Mouse (Mus musculus): Measurements from ENCODE around the gene Cep250. TPM values are rescaled to one million over a fixed set of nuclear protein-coding genes. Genes with fewer than 3 reads are reported as not detected.
A peak's percentile ranks its signal among the peaks of the same experiment; 100 is the strongest.
"Not testable (repeated sequence)": the region's sequence is repeated elsewhere in the genome, so short reads cannot be mapped to it uniquely, and the experiment has no call there.

Cep250 gene
- polyA plus RNA-seq (2012; rRNA removed): 5.8 and 6.4 TPM in 2 replicates

DNA sequence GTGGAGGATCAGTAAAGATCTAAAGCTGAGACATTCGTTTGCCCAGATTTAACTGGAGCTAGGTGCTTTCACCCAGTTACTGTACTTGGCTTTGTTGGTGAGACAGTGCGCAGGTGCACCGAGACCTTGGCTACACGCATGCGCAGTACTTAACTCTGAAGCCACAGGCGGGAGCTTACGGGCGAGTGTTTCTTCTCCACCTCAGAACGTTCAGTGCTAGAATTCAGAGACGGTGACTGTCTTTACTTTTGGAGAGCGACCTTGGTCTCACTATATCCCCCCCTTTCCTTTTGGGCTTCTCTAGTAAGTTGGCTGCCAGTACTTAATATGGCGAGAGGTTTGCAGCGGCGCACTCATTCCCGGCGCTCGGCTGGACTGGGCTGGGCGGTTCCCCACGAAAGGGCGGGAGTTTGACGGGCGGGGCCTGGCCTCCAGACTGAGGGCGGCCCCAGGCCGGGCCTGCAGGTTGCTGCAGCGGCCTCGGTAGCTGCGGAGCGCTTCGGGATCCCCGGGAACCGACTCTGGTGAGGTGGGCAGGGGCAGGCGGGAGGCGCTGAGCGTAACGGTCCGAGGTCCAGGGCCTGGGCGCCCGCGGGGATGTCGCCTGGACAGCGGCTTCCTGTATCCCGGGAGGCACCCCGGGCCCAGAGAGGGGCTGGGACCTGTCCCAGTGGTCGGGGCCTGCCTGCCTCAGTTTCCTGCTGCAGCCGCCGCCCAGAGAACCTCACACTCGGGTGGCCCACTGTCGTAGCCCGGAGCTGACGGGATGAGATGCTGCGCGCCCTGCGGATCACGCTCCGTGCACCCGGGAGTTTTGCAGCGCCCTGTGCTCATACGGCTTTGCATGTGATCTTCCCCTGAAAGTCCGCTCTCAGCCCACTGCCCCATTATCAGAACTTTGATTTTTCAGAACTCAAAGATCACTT is at the start of gene Cep250:
TSS of gene Cep250 (plus strand) at position 325 of the 926 bp plus-strand sequence.
- Histone ChIP-seq H3K4me1 (ENCODE audit: control insufficient read depth, insufficient read depth, low read length) (no peaks in the 10 kb centered on the region; the same call in 1 of the 2 replicates), H3K27me3 (ENCODE audit: control insufficient read depth, insufficient read depth, low read length) (no peaks in the 10 kb centered on the region), H3K4me3 (ENCODE audit: control insufficient read depth, low read depth, low read length) (peak within 1 kb of the TSS; percentile 92), H3K27ac (ENCODE audit: control insufficient read depth, insufficient read depth, low read depth, low read length) (peak within 1 kb of the TSS; percentile 98), H3K36me3 (ENCODE audit: control insufficient read depth, insufficient read depth, low read length) (no peaks in the 10 kb centered on the region)
- TF ChIP-seq POLR2A (IDR thresholded peaks at IDR 0.05; ENCODE audit: control insufficient read depth, low read depth, low read length) (peak; percentile 47), CTCF (IDR thresholded peaks at IDR 0.05; ENCODE audit: control insufficient read depth, insufficient read depth, insufficient replicate concordance, low read depth, low read length) (no peak)

- TF ChIP-seq POLR2A (IDR thresholded peaks at IDR 0.05; ENCODE audit: control insufficient read depth, low read depth, low read length): no peak
- TF ChIP-seq CTCF (IDR thresholded peaks at IDR 0.05; ENCODE audit: control insufficient read depth, insufficient read depth, insufficient replicate concordance, low read depth, low read length): no peak
- Histone ChIP-seq H3K4me1 (ENCODE audit: control insufficient read depth, insufficient read depth, low read length) (no peaks in the 10 kb centered on the region), H3K36me3 (ENCODE audit: control insufficient read depth, insufficient read depth, low read length) (no peaks in the 10 kb centered on the region), H3K27me3 (ENCODE audit: control insufficient read depth, insufficient read depth, low read length) (no peaks in the 10 kb centered on the region), H3K27ac (ENCODE audit: control insufficient read depth, insufficient read depth, low read depth, low read length) (no peak overlapping the region), H3K4me3 (ENCODE audit: control insufficient read depth, low read depth, low read length) (no peak overlapping the region)
These were observed 41.6 kb upstream of the Cep250 start for GRCm38 (mm10) chr2:155914684-155915083.

GRCm38 (mm10) chr2:155923143-155923542 is 33.1 kb upstream of the Cep250 start:
- Histone ChIP-seq H3K4me3 (ENCODE audit: control insufficient read depth, low read depth, low read length) (no peak overlapping the region), H3K27me3 (ENCODE audit: control insufficient read depth, insufficient read depth, low read length) (no peaks in the 10 kb centered on the region), H3K4me1 (ENCODE audit: control insufficient read depth, insufficient read depth, low read length) (no peaks in the 10 kb centered on the region), H3K36me3 (ENCODE audit: control insufficient read depth, insufficient read depth, low read length) (no peaks in the 10 kb centered on the region), H3K27ac (ENCODE audit: control insufficient read depth, insufficient read depth, low read depth, low read length) (no peak overlapping the region)
- TF ChIP-seq CTCF (IDR thresholded peaks at IDR 0.05; ENCODE audit: control insufficient read depth, insufficient read depth, insufficient replicate concordance, low read depth, low read length): no peak
- TF ChIP-seq POLR2A (IDR thresholded peaks at IDR 0.05; ENCODE audit: control insufficient read depth, low read depth, low read length): no peak

DNA sequence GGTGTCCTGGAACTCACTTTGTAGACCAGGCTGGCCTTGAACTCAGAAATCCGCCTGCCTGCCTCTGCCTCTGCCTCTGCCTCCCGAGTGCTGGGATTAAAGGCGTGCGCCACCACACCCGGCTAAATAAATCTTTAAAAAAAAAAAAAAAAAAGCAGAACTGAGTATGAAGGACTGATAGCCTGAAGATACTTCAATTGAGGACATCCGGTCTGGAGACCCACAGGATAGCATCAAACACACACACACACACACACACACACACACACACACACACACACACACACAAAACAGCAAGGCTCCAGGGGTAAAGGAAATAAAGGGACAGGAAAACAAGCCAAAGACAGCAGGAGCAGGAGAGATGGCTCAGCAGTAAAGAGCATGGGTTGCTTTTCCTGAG is 31.0 kb upstream of the Cep250 start:
- not testable (repeated sequence) for H3K36me3 ChIP-seq (ENCODE audit: control insufficient read depth, insufficient read depth, low read length); H3K27me3 ChIP-seq (ENCODE audit: control insufficient read depth, insufficient read depth, low read length); H3K27ac ChIP-seq (ENCODE audit: control insufficient read depth, insufficient read depth, low read depth, low read length); H3K4me3 ChIP-seq (ENCODE audit: control insufficient read depth, low read depth, low read length); H3K4me1 ChIP-seq (ENCODE audit: control insufficient read depth, insufficient read depth, low read length)

DNA sequence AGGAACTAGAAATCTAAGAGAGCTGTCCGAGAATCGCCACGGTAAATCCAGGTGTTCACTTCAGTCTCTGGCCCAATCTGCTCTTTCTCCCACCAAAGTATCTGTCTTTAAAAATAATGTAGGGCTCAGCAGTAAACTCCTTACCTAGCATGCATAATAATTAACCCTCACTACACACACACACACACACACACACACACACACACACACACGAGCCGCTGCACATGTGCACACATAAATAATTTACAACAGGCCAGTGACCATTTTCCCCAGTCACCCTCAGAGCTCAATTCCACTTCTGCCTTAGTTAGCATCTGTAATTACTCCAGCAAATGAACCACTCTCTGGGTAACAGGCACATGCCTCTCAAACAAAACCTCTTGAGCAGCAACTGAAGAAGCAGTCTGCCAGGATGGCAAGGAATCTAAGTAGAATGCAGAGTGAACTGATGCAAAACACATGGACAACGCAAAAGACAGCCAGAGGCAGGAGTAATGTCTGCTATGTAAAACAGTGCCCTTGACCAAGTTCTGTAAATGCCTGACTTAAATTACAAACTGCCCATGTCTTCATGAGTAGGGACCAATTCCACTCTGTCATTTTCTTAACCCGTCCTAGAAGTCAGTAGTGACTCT is 27.4 kb upstream of the Cep250 start:
- H3K27ac ChIP-seq (ENCODE audit: control insufficient read depth, insufficient read depth, low read depth, low read length): no peak overlapping the region

DNA sequence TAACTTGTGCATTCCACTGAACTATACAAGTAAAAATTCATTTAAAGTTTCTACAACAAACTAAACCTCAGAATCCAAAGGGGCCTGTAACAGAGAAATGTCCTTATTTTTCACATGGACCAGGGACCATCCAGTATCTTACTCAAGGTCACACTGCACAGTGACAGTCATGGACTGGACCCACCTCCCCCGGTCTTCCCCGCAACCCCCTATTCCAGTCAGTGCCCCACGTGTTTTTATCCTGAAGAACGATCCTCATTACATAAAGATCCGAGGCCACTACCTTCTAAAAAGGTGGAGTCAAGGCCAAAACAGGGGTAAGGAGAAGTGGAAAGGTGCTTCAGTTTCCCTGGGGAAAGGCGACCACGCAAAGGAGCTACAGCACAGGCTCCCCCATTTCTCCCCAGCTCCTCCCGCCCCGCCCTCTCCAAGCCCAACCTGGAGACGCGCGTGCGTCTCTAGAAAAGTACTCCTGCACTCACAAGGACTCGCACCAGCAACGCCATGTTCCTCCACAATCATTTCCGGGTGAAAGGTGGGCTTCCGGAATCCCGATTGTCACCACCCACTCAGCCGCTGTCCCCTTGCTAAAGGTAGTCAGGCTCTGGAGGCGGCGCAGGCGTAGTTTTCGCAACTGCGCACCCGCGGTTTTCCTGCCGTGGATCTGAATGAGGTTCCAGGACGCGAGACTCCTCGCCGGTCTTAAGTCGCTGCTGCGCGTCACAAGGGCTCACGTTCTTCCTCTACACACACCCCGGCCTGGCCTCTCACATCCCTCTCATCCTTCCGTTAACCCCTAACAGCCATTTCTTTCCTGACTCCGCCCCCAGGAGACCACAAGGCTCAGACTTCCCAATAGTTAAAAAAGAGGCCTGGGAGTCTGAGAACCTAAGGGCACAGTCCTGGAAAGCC is 26.5 kb upstream of the Cep250 start, which contains the start of gene Uqcc1:
TSS of gene Uqcc1 (minus strand) at position 780 of the 912 bp plus-strand sequence.
- Histone ChIP-seq H3K27ac (ENCODE audit: control insufficient read depth, insufficient read depth, low read depth, low read length) (peak within 1 kb of the TSS; percentile 98), H3K4me3 (ENCODE audit: control insufficient read depth, low read depth, low read length) (peak within 1 kb of the TSS; percentile 96), H3K27me3 (ENCODE audit: control insufficient read depth, insufficient read depth, low read length) (no peaks in the 10 kb centered on the region), H3K36me3 (ENCODE audit: control insufficient read depth, insufficient read depth, low read length) (no peaks in the 10 kb centered on the region), H3K4me1 (ENCODE audit: control insufficient read depth, insufficient read depth, low read length) (no peaks in the 10 kb centered on the region; the same call in 1 of the 2 replicates)
- TF ChIP-seq CTCF (IDR thresholded peaks at IDR 0.05; ENCODE audit: control insufficient read depth, insufficient read depth, insufficient replicate concordance, low read depth, low read length) (no peak), POLR2A (IDR thresholded peaks at IDR 0.05; ENCODE audit: control insufficient read depth, low read depth, low read length) (peak; percentile 98)

More for the DNA sequence above, 27.4 kb upstream of the Cep250 start:
- no peaks in the 10 kb centered on the region for H3K27me3 ChIP-seq (ENCODE audit: control insufficient read depth, insufficient read depth, low read length)
- no peaks in the 10 kb centered on the region for H3K36me3 ChIP-seq (ENCODE audit: control insufficient read depth, insufficient read depth, low read length)
- peak overlapping the region; percentile 96 for H3K4me3 ChIP-seq (ENCODE audit: control insufficient read depth, low read depth, low read length)
- H3K4me1 ChIP-seq (ENCODE audit: control insufficient read depth, insufficient read depth, low read length): no peaks in the 10 kb centered on the region; the same call in 1 of the 2 replicates
- TF ChIP-seq CTCF (IDR thresholded peaks at IDR 0.05; ENCODE audit: control insufficient read depth, insufficient read depth, insufficient replicate concordance, low read depth, low read length) (no peak), POLR2A (IDR thresholded peaks at IDR 0.05; ENCODE audit: control insufficient read depth, low read depth, low read length) (no peak)

Measured in testis, adult 2 months (tissue).